Mouse (Mus musculus) CH12.LX (cell line): ENCODE data around the gene Fbxo39. TPM values are rescaled to one million over a fixed set of nuclear protein-coding genes. Genes with fewer than 3 reads are reported as not detected.

ENCODE experiments used
- DNase-seq: peaks from one replicate; pipeline ENCODE4 v3.0.0-alpha.2; 2013; ENCODE audit errors: extremely low read depth
- H3K27ac ChIP-seq: 2 replicates; pipeline ENCODE4 v1.5.1; 2012; ENCODE audit warnings: low read depth, mild to moderate bottlenecking, control low read depth, moderate library complexity; ENCODE audit not compliant: insufficient read depth
- H3K27me3 ChIP-seq: replicated peaks from 2 replicates; pipeline ENCODE3; 2012; ENCODE audit warnings: inconsistent platforms
- H3K36me3 ChIP-seq, 2 experiments: replicated peaks in 1 of 2; 2 replicates each; pipeline versions ENCODE3 to v1.6.1; 2012; ENCODE audit warnings: inconsistent platforms in 1 of 2, low read length in 1 of 2, mild to moderate bottlenecking in 1 of 2, mixed read lengths in 1 of 2, moderate library complexity in 1 of 2; ENCODE audit not compliant: control insufficient read depth in 1 of 2, insufficient read depth in 1 of 2
- H3K4me1 ChIP-seq, 2 experiments: 2 replicates each; pipeline ENCODE4 v1.6.1; 2012; ENCODE audit warnings: inconsistent platforms in 1 of 2, moderate library complexity in 1 of 2; ENCODE audit not compliant: insufficient read depth in 2 of 2, control insufficient read depth in 1 of 2
- H3K4me2 ChIP-seq: 2 replicates; pipeline ENCODE4 v1.6.1; 2012; ENCODE audit warnings: low read depth, mild to moderate bottlenecking, control low read depth; ENCODE audit not compliant: poor library complexity, insufficient read depth, severe bottlenecking
- H3K4me3 ChIP-seq, 3 experiments: fragments of 150-350 bp in 1 of 3; sonication (generic) in 1 of 3; replicated peaks in 1 of 3; 2 replicates each; pipeline versions ENCODE3 to v1.5.1; 2011 to 2012; ENCODE audit warnings: low read depth in 2 of 3, low read length in 2 of 3, mild to moderate bottlenecking in 2 of 3, moderate library complexity in 2 of 3, control low read depth in 1 of 3, improper control_type of control experiment in 1 of 3, inconsistent platforms in 1 of 3, mixed read lengths in 1 of 3; ENCODE audit not compliant: poor library complexity in 1 of 3
- H3K79me2 ChIP-seq: replicated peaks from 2 replicates; pipeline ENCODE4 v1.6.1; 2012; ENCODE audit warnings: mild to moderate bottlenecking, moderate library complexity; ENCODE audit not compliant: control insufficient read depth, poor library complexity, insufficient read depth, severe bottlenecking; ENCODE audit errors: extremely low read depth
- H3K9ac ChIP-seq: 2 replicates; pipeline ENCODE4 v1.6.1; 2012; ENCODE audit warnings: low read depth, mild to moderate bottlenecking, control low read depth, moderate library complexity; ENCODE audit not compliant: insufficient read depth
- H3K9me3 ChIP-seq: replicated peaks from 2 replicates; pipeline ENCODE3; 2012; ENCODE audit warnings: low read length, inconsistent platforms, mixed read lengths
- CHD1 ChIP-seq: IDR thresholded peaks from 2 replicates; pipeline ENCODE4 v1.6.1; 2012; ENCODE audit warnings: low read depth, low read length, improper control_type of control experiment, inconsistent platforms
- ELF1 ChIP-seq: IDR thresholded peaks from 2 replicates; pipeline ENCODE4 v1.6.1; 2014; ENCODE audit warnings: low read depth, mild to moderate bottlenecking, inconsistent platforms, low read length, improper control_type of control experiment
- MAFK ChIP-seq: IDR thresholded peaks from 2 replicates; pipeline ENCODE4 v1.6.1; 2011; ENCODE audit warnings: low read length, improper control_type of control experiment; ENCODE audit not compliant: insufficient replicate concordance
- MXI1 ChIP-seq: IDR thresholded peaks from 2 replicates; pipeline ENCODE4 v1.6.1; 2011; ENCODE audit warnings: mild to moderate bottlenecking, low read depth, low read length, improper control_type of control experiment
- MYC ChIP-seq: IDR thresholded peaks from 2 replicates; pipeline ENCODE4 v1.6.1; 2011; ENCODE audit warnings: low read depth, mild to moderate bottlenecking, improper control_type of control experiment, low read length
- RAD21 ChIP-seq: IDR thresholded peaks from 2 replicates; pipeline ENCODE4 v1.6.1; 2011; ENCODE audit warnings: low read depth, mild to moderate bottlenecking, low read length, improper control_type of control experiment, moderate library complexity
- RCOR1 ChIP-seq: conservative IDR thresholded peaks from 2 replicates; pipeline ENCODE4 v1.6.1; 2012; ENCODE audit warnings: low read depth, mild to moderate bottlenecking, inconsistent platforms, low read length, improper control_type of control experiment
- SIN3A ChIP-seq: IDR thresholded peaks from 2 replicates; pipeline ENCODE4 v1.6.1; 2012; ENCODE audit warnings: low read length, improper control_type of control experiment, inconsistent platforms
- TBP ChIP-seq: conservative IDR thresholded peaks from 2 replicates; pipeline ENCODE4 v1.6.1; 2011; ENCODE audit warnings: low read depth, low read length, improper control_type of control experiment
- ZC3H11A ChIP-seq: IDR thresholded peaks from 2 replicates; pipeline ENCODE4 v1.6.1; 2012; ENCODE audit warnings: low read depth, mild to moderate bottlenecking, inconsistent platforms, low read length, improper control_type of control experiment
- ZKSCAN1 ChIP-seq: IDR thresholded peaks from 2 replicates; pipeline ENCODE4 v1.6.1; 2012; ENCODE audit warnings: low read depth, inconsistent platforms, low read length, improper control_type of control experiment, borderline replicate concordance
- ZNF384 ChIP-seq: IDR thresholded peaks from 2 replicates; pipeline ENCODE4 v1.6.1; 2012; ENCODE audit warnings: low read depth, low read length, improper control_type of control experiment, inconsistent platforms
- dilution Hi-C: fragments of 300-500 bp; cut with MboI; formaldehyde crosslinking; loops from 2 replicates; pipeline ENCODE4 v1.14.3; 2020; ENCODE audit warnings: low sequenced_read_pairs; ENCODE audit not compliant: extremely low pct_unique_long_range_greater_than_20kb, extremely low pct_ligation_motif_present
- in situ Hi-C: fragments of 300-500 bp; cut with MboI; formaldehyde crosslinking; loops from 3 replicates; pipeline ENCODE4 v1.14.3; 2019; ENCODE audit warnings: low sequenced_read_pairs, low pct_ligation_motif_present, low pct_unique_long_range_greater_than_20kb, mixed read lengths
- polyA plus RNA-seq: library from polyadenylated mRNA; unstranded; fragments of >175 nt; gene quantifications from 2 replicates; pipeline ENCODE4 v1.2.1, GENCODE M21; 2012; ENCODE audit warnings: low read depth; ENCODE audit not compliant: insufficient read length
- total RNA-seq, 2 experiments: library from RNA; depleted of rRNA; stranded (reverse); fragments of 300-350 nt in 1 of 2; fragments of >200 nt in 1 of 2; gene quantifications; 2 replicates each; pipeline ENCODE4 v1.2.3; 2012 to 2014

The Fbxo39 gene
- total and polyA plus RNA-seq, 3 experiments, result 0.13 TPM; not detected in 2

DNA sequence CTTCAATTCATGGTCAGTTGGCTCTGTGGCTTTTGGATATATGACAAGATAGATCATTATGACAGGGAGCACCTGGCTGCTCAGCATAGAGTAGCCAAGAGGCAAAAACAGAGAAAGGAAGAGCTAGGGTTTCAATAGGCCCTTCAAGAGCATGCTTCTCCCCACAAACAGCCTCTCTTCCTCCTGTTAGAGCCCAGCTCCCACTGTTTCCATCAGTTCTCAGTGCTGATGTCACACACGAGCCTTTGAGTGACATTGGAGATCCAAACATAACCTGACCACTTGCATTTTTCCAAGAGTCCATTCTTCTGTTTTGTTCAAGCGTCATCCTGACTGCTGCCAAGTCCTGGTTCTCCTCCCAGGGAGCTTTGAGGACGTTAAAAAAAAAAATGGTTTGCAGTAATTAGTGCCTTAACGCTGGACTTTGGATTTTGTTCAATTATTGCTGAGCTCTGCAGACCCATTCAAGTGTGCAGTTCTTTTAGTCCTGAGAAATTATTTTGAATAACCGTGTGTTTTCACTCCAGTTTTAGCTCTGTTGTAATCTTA is 32.3 kb upstream of the Fbxo39 start:
- Histone ChIP-seq H3K9ac (no peak overlapping the region), H3K36me3 (no peaks in the 10 kb centered on the region), H3K4me3 (no peak overlapping the region), H3K27ac (no peak overlapping the region), H3K4me1 (no peaks in the 10 kb centered on the region), H3K79me2 (no peaks in the 10 kb centered on the region), H3K4me2 (no peak overlapping the region), H3K9me3 (peaks cover 6% of the 10 kb centered on the region), H3K27me3 (peaks cover 10% of the 10 kb centered on the region)
- DNase-seq, result no peak
- in situ Hi-C loops (no loop called here), dilution Hi-C loops (no loop called here)
- no peak for TF ChIP-seq MXI1

DNA sequence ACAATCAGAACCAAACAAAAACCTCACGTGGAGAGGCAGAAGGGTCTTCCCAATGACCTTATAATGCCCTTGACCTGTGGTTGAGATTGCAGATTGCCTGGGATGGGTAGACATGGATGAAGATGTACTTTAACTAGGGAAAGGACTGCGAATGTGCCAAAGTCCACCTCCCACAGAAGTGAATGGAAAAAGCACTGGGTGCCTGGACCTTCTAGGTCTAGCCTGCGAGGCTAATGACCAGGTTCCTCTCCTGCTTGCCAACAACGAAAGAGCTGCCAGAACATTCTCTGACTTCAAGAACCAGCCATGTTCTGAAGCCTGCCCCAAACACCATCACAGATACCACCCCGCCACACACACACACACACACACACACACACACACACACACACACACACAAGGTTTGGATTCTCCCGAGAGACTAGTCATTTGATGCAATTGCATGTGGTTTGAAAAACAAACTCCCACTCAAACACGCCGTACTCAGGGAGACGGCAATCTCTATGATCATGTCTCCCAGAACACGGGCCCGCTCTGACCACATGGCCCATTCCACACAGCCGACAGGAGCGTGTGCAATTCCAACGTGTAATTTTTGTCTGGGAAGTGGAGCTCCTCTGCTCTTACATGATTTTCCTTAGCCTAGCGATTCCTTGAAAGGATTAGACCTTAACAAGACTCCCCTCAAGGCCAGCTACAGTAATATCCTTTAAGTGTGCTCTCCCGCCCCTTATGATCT is 30.6 kb upstream of the Fbxo39 start:
- H3K36me3 ChIP-seq, result no peaks in the 10 kb centered on the region
- no peak for DNase-seq
- peaks cover 10% of the 10 kb centered on the region for H3K27me3 ChIP-seq
- no peaks in the 10 kb centered on the region for H3K79me2 ChIP-seq
- no peak overlapping the region for H3K9ac ChIP-seq
- H3K4me3 ChIP-seq, result no peak overlapping the region
- in situ Hi-C loops (no loop called here), dilution Hi-C loops (no loop called here)
- H3K4me2 ChIP-seq, result no peak overlapping the region
- TF ChIP-seq SIN3A (no peak), MYC (no peak), ZKSCAN1 (no peak), CHD1 (no peak), RCOR1 (no peak), RAD21 (no peak), ELF1 (no peak), ZC3H11A (no peak), ZNF384 (no peak), TBP (no peak), MAFK (no peak)
- H3K27ac ChIP-seq, result no peak overlapping the region
- no peaks in the 10 kb centered on the region for H3K4me1 ChIP-seq
- peaks cover 6% of the 10 kb centered on the region for H3K9me3 ChIP-seq
